Mouse (Mus musculus) midbrain, embryonic 10.5 days (tissue): Measurements from ENCODE around the gene Cldn34c1. TPM values are rescaled to one million over a fixed set of nuclear protein-coding genes. Genes with fewer than 3 reads are reported as not detected.
A peak's percentile ranks its signal among the peaks of the same experiment; 100 is the strongest.
"Not testable (repeated sequence)": the region's sequence is repeated elsewhere in the genome, so short reads cannot be mapped to it uniquely, and the experiment has no call there.

Experiments
- DNase-seq: peaks from one replicate; pipeline ENCODE4 v3.0.0-alpha.2; 2017; ENCODE audit warnings: low spot score
- H3K27ac ChIP-seq: fragments of 300-500 bp; sonication (generic); replicated peaks from 2 replicates; pipeline ENCODE4 v1.5.1; 2016; ENCODE audit warnings: mild to moderate bottlenecking
- H3K27me3 ChIP-seq: fragments of 300-500 bp; sonication (generic); 2 replicates; pipeline ENCODE4 v1.6.1; 2016; ENCODE audit warnings: low read depth, mild to moderate bottlenecking; ENCODE audit not compliant: poor library complexity, severe bottlenecking
- H3K36me3 ChIP-seq: fragments of 300-500 bp; sonication (generic); 2 replicates; pipeline ENCODE4 v1.6.1; 2016; ENCODE audit warnings: mild to moderate bottlenecking, moderate library complexity
- H3K4me1 ChIP-seq: fragments of 300-500 bp; sonication (generic); 2 replicates; pipeline ENCODE4 v1.6.1; 2016
- H3K4me3 ChIP-seq: fragments of 300-500 bp; sonication (generic); 2 replicates; pipeline ENCODE4 v1.5.1; 2016; ENCODE audit warnings: mild to moderate bottlenecking, moderate library complexity
- H3K9me3 ChIP-seq: fragments of 300-500 bp; sonication (generic); replicated peaks from 2 replicates; pipeline ENCODE4 v1.6.1; 2016; ENCODE audit warnings: mild to moderate bottlenecking
- WGBS: fragments of 180-500 bp; shearing (Covaris S2); methylation state at CpG from one replicate; pipeline ENCODE4 v1.1.7; 2016; 5-methylcytosine and 5-hydroxymethylcytosine counted together
- polyA plus RNA-seq: library from polyadenylated mRNA; unstranded; fragments of >200 nt; fragmentation: Nextera tagmentation; extraction: Ambion mirVana; gene quantifications from 2 replicates; pipeline ENCODE4 v1.2.1, GENCODE M21; 2016

Cldn34c1 gene
- polyA plus RNA-seq, result 16.8 and 21.5 TPM in 2 replicates

- Histone ChIP-seq H3K27me3 (no peaks in the 10 kb centered on the region), H3K4me1 (no peaks in the 10 kb centered on the region), H3K4me3 (peak within 1 kb of the TSS; percentile 63), H3K9me3 (peaks cover 7% of the 10 kb centered on the region; the same call in 1 of the 2 replicates), H3K27ac (peak within 1 kb of the TSS; percentile 92), H3K36me3 (no peaks in the 10 kb centered on the region)
- peak; percentile 88 for DNase-seq
- WGBS, result 4% methylated on average over 65 of the region's 66 CpGs
These were observed at the start of gene Cldn34c1 for GRCm38 (mm10) chrX:123103291-123104260. TSS of gene Cldn34c1 (plus strand) at chrX:123103495.

- Histone ChIP-seq H3K9me3 (no peaks in the 10 kb centered on the region), H3K27ac (no peak overlapping the region), H3K4me1 (no peaks in the 10 kb centered on the region), H3K4me3 (no peak overlapping the region), H3K27me3 (no peaks in the 10 kb centered on the region), H3K36me3 (no peaks in the 10 kb centered on the region)
- no peak for DNase-seq
- WGBS, result 82% methylated on average over 3 of the region's 3 CpGs
These were observed 15.9 kb upstream of the Cldn34c1 start for GRCm38 (mm10) chrX:123087441-123087840.

GRCm38 (mm10) chrX:123102806-123103205 is 489 bp upstream of the Cldn34c1 start:
- H3K9me3 ChIP-seq, H3K36me3 ChIP-seq, DNase-seq, H3K4me1 ChIP-seq, H3K27me3 ChIP-seq: not testable (repeated sequence)
- WGBS, result 16% methylated on average over 5 of the region's 5 CpGs
- H3K4me3 ChIP-seq, result peak overlapping the region; percentile 63
- H3K27ac ChIP-seq, result peak overlapping the region; percentile 92

GRCm38 (mm10) chrX:123104692-123105091 is 1.4 kb downstream of the Cldn34c1 start:
- peak overlapping the region; percentile 63 for H3K4me3 ChIP-seq
- H3K27me3 ChIP-seq, H3K4me1 ChIP-seq, H3K9me3 ChIP-seq, H3K36me3 ChIP-seq: not testable (repeated sequence)
- WGBS, result 13% methylated on average over 7 of the region's 7 CpGs
- H3K27ac ChIP-seq, result peak overlapping the region; percentile 92
- peak; percentile 15 for DNase-seq

- H3K27ac ChIP-seq, H3K9me3 ChIP-seq, H3K36me3 ChIP-seq, H3K4me1 ChIP-seq, H3K27me3 ChIP-seq, DNase-seq, H3K4me3 ChIP-seq: not testable (repeated sequence)
- 67% methylated on average over 1 of the region's 1 CpGs for WGBS
These were observed 119.1 kb downstream of the Cldn34c1 start, which contains the start of gene Srsx for GRCm38 (mm10) chrX:123222381-123222780. TSS of gene Srsx (minus strand) at chrX:123222481.

Other genes with a start within 250 kb of the Cldn34c1 start
- gene Gm17521, start 73.8 kb upstream of the Cldn34c1 start, polyA plus RNA-seq, result not detected in 2 replicates
- gene Srsx, start 119.0 kb downstream of the Cldn34c1 start, polyA plus RNA-seq, result not detected in 2 replicates
- not detected in 2 replicates for gene Gm17577, start 143.4 kb downstream of the Cldn34c1 start, polyA plus RNA-seq